Mouse (Mus musculus): Measurements from ENCODE around the gene Nudt3. TPM values are rescaled to one million over a fixed set of nuclear protein-coding genes. Genes with fewer than 3 reads are reported as not detected.

The Nudt3 gene
- polyA plus RNA-seq, 1 experiment from 2014 or later: 70.2 TPM

GRCm38 (mm10) chr17:27609576-27609975, 13.7 kb downstream of the Nudt3 start:
- DNase-seq (ENCODE audit: low spot score): no peak

GRCm38 (mm10) chr17:27603522-27604234, 19.6 kb downstream of the Nudt3 start:
- Histone ChIP-seq H3K9me3 (replicated peaks; ENCODE audit: low read length) (no peaks in the 10 kb centered on the region), H3K36me3 (ENCODE audit: insufficient read depth, low read length) (no peaks in the 10 kb centered on the region), H3K27me3 (ENCODE audit: insufficient read depth, low read length) (no peaks in the 10 kb centered on the region), H3K4me1 (replicated peaks; ENCODE audit: insufficient read depth, low read length) (peaks cover 4% of the 10 kb centered on the region; the same call in 1 of the 2 replicates), H3K4me3 (replicated peaks; ENCODE audit: low read depth, low read length) (no peak overlapping the region), H3K4me2 (ENCODE audit: low read length) (no peak overlapping the region), H3K27ac (no peak overlapping the region), H3K9ac (ENCODE audit: low read depth, low read length) (no peak overlapping the region)
- no peak for TF ChIP-seq CTCF (IDR thresholded peaks at IDR 0.05; ENCODE audit: low read depth)
- ATAC-seq (replicated peaks; ENCODE audit: low FRiP score, low read depth) (no peak), DNase-seq (ENCODE audit: low spot score) (no peak)
- WGBS: 76% methylated on average over 21 of the region's 21 CpGs

More at GRCm38 (mm10) chr17:27609576-27609975, 13.7 kb downstream of the Nudt3 start:
- ATAC-seq (replicated peaks; ENCODE audit: low FRiP score, low read depth): no peak
- 0 out of 2 replicates have a peak, but pooled peaks cover 3% of the 10 kb centered on the region for H3K36me3 ChIP-seq (ENCODE audit: insufficient read depth, low read length)
- no peaks in the 10 kb centered on the region for H3K9me3 ChIP-seq (replicated peaks; ENCODE audit: low read length)
- H3K4me2 ChIP-seq (ENCODE audit: low read length): no peak overlapping the region
- no peak for TF ChIP-seq CTCF (IDR thresholded peaks at IDR 0.05; ENCODE audit: low read depth)
- H3K4me3 ChIP-seq (replicated peaks; ENCODE audit: low read depth, low read length): no peak overlapping the region
- peaks cover 7% of the 10 kb centered on the region; the same call in 1 of the 2 replicates for H3K4me1 ChIP-seq (replicated peaks; ENCODE audit: insufficient read depth, low read length)
- no peak overlapping the region for H3K27ac ChIP-seq
- no peaks in the 10 kb centered on the region for H3K27me3 ChIP-seq (ENCODE audit: insufficient read depth, low read length)
- 88% methylated on average over 7 of the region's 7 CpGs for whole genome bisulfite sequencing
- no peak overlapping the region for H3K9ac ChIP-seq (ENCODE audit: low read depth, low read length)

- no peak for ATAC-seq (replicated peaks; ENCODE audit: low FRiP score, low read depth)
These were observed 20.3 kb downstream of the Nudt3 start for GRCm38 (mm10) chr17:27603036-27603435.

GRCm38 (mm10) chr17:27600869-27601268, 22.4 kb downstream of the Nudt3 start:
- no peak for TF ChIP-seq CTCF (IDR thresholded peaks at IDR 0.05; ENCODE audit: low read depth)
- Histone ChIP-seq H3K9ac (ENCODE audit: low read depth, low read length) (0 out of 2 replicates have a peak overlapping the region, but pooled peaks have one; percentile 4), H3K36me3 (ENCODE audit: insufficient read depth, low read length) (0 out of 2 replicates have a peak, but pooled peaks cover 8% of the 10 kb centered on the region), H3K4me3 (replicated peaks; ENCODE audit: low read depth, low read length) (no peak overlapping the region), H3K9me3 (replicated peaks; ENCODE audit: low read length) (no peaks in the 10 kb centered on the region), H3K27me3 (ENCODE audit: insufficient read depth, low read length) (no peaks in the 10 kb centered on the region), H3K4me1 (replicated peaks; ENCODE audit: insufficient read depth, low read length) (peaks cover 11% of the 10 kb centered on the region; the same call in 1 of the 2 replicates), H3K27ac (no peak overlapping the region), H3K4me2 (ENCODE audit: low read length) (no peak overlapping the region)
- DNase-seq (ENCODE audit: low spot score): no peak
- 70% methylated on average over 5 of the region's 5 CpGs for WGBS
- no peak for ATAC-seq (replicated peaks; ENCODE audit: low FRiP score, low read depth)

More at GRCm38 (mm10) chr17:27603036-27603435, 20.3 kb downstream of the Nudt3 start:
- Histone ChIP-seq H3K4me3 (replicated peaks; ENCODE audit: low read depth, low read length) (no peak overlapping the region), H3K27ac (no peak overlapping the region), H3K4me1 (replicated peaks; ENCODE audit: insufficient read depth, low read length) (peaks cover 8% of the 10 kb centered on the region; the same call in 1 of the 2 replicates), H3K27me3 (ENCODE audit: insufficient read depth, low read length) (no peaks in the 10 kb centered on the region), H3K9me3 (replicated peaks; ENCODE audit: low read length) (no peaks in the 10 kb centered on the region), H3K9ac (ENCODE audit: low read depth, low read length) (no peak overlapping the region), H3K4me2 (ENCODE audit: low read length) (no peak overlapping the region), H3K36me3 (ENCODE audit: insufficient read depth, low read length) (no peaks in the 10 kb centered on the region)
- no peak for DNase-seq (ENCODE audit: low spot score)
- 93% methylated on average over 2 of the region's 2 CpGs for WGBS
- TF ChIP-seq CTCF (IDR thresholded peaks at IDR 0.05; ENCODE audit: low read depth): no peak

GRCm38 (mm10) chr17:27600286-27600685, 23.0 kb downstream of the Nudt3 start:
- no peak overlapping the region for H3K4me2 ChIP-seq (ENCODE audit: low read length)
- H3K4me1 ChIP-seq (replicated peaks; ENCODE audit: insufficient read depth, low read length): peaks cover 11% of the 10 kb centered on the region; the same call in 1 of the 2 replicates
- DNase-seq (ENCODE audit: low spot score): no peak
- no peak overlapping the region for H3K4me3 ChIP-seq (replicated peaks; ENCODE audit: low read depth, low read length)
- 81% methylated on average over 3 of the region's 3 CpGs for WGBS
- H3K9me3 ChIP-seq (replicated peaks; ENCODE audit: low read length): no peaks in the 10 kb centered on the region
- 0 out of 2 replicates have a peak, but pooled peaks cover 11% of the 10 kb centered on the region for H3K36me3 ChIP-seq (ENCODE audit: insufficient read depth, low read length)
- no peak overlapping the region for H3K27ac ChIP-seq
- H3K9ac ChIP-seq (ENCODE audit: low read depth, low read length): no peak overlapping the region
- no peak for TF ChIP-seq CTCF (IDR thresholded peaks at IDR 0.05; ENCODE audit: low read depth)
- no peak for ATAC-seq (replicated peaks; ENCODE audit: low FRiP score, low read depth)
- H3K27me3 ChIP-seq (ENCODE audit: insufficient read depth, low read length): no peaks in the 10 kb centered on the region

- no peak for TF ChIP-seq CTCF (IDR thresholded peaks at IDR 0.05; ENCODE audit: low read depth)
- ATAC-seq (replicated peaks; ENCODE audit: low FRiP score, low read depth) (peak; percentile 53), DNase-seq (ENCODE audit: low spot score) (peak; percentile 76)
- Histone ChIP-seq H3K4me3 (replicated peaks; ENCODE audit: low read depth, low read length) (no peak overlapping the region), H3K9me3 (replicated peaks; ENCODE audit: low read length) (no peaks in the 10 kb centered on the region), H3K4me2 (ENCODE audit: low read length) (no peak overlapping the region), H3K27ac (no peak overlapping the region), H3K4me1 (replicated peaks; ENCODE audit: insufficient read depth, low read length) (0 out of 2 replicates have a peak, but pooled peaks cover 11% of the 10 kb centered on the region), H3K27me3 (ENCODE audit: insufficient read depth, low read length) (no peaks in the 10 kb centered on the region), H3K9ac (ENCODE audit: low read depth, low read length) (no peak overlapping the region), H3K36me3 (ENCODE audit: insufficient read depth, low read length) (peaks cover 26% of the 10 kb centered on the region)
- 55% methylated on average over 21 of the region's 21 CpGs for WGBS
These were observed 26.7 kb downstream of the Nudt3 start for GRCm38 (mm10) chr17:27596376-27597190.
